Mouse (Mus musculus): ENCODE results near the gene Apof.

- TF ChIP-seq CTCF (IDR thresholded peaks at IDR 0.05; ENCODE audit: low read depth), result peak; percentile 33; the same call in 1 of the 2 replicates
- no peak for TF ChIP-seq EP300 (IDR thresholded peaks at IDR 0.05; ENCODE audit: low read depth)
Measured at GRCm38 (mm10) chr10:128271883-128272282, 3.4 kb downstream of the Apof start.
